Mouse (Mus musculus): Measurements from ENCODE around the gene Wdpcp.

DNA sequence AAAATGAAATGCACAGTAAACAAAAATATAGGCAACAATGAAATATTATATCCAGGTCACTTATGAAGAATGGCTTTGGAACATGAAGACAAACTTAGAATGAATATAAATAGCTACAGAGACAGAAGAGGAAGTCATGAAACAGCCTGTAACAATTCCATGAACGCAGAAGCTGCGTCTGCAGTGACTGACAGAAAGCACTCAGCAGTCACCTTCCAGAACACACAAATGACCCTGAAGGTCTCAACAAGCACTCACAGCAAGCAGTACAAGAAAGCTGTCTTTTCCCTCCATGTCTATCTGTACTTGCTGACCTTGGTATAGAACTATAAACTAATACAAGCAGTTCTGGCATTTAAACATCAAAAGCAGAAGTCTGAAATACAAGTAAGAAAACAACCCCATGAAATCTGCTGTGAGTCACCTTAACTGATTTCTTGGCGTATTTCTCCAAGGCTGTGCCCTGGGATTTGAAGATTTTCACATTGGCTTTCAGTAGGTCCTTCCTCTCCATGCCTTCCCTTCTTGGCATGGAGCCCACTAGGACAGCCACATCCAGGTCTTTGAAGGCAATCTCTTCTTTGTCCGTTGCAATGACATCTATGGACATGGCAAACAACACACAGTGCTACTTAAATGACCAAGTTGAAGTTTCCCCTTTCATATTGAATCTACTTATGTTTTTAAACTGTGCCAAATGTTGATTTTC is 8.3 kb upstream of the Wdpcp start:
- no peak for TF ChIP-seq CTCF (IDR thresholded peaks at IDR 0.05; ENCODE audit: borderline replicate concordance, insufficient read depth, low read length)
- TF ChIP-seq POLR2A (IDR thresholded peaks at IDR 0.05; ENCODE audit: low read depth, low read length) = no peak
